Mouse (Mus musculus) testis, adult 2 months (tissue): ENCODE results near the gene Sult1d1.

Experiments used
- CTCF ChIP-seq: fragments of 200-500 bp; IDR thresholded peaks from 2 replicates; pipeline ENCODE4 v1.5.1; 2012; ENCODE audit warnings: low read depth, mild to moderate bottlenecking, inconsistent platforms, low read length, moderate library complexity; ENCODE audit not compliant: control insufficient read depth, insufficient read depth, insufficient replicate concordance
- POLR2A ChIP-seq: fragments of 200-500 bp; IDR thresholded peaks from 2 replicates; pipeline ENCODE4 v1.6.1; 2012; ENCODE audit warnings: low read depth, mild to moderate bottlenecking, inconsistent platforms, low read length, moderate library complexity; ENCODE audit not compliant: control insufficient read depth

DNA sequence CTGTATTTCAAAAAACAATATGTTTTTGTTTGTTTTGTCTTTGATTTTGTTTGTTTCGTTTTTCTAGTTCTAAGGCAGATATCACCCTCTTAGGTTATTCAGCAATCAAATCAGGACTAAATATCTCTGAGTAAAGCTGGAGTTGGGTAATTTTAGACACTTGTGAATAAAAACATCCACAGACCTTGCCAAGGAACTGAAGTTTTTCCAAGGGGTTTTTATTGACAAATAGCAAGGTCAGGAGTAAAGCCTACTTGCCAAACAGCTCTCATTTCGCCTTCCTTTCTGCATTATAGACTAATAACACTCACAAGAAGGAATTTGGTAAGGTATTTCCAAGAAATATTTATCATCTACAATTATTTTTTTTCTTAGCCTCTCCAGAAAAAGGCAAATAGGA, 29.1 kb upstream of the Sult1d1 start:
- no peak for TF ChIP-seq CTCF
- no peak for TF ChIP-seq POLR2A
